Mouse (Mus musculus) stomach, postnatal 0 days (tissue): ENCODE data around the gene Rnf212b.

ENCODE experiments used
- CTCF ChIP-seq: IDR thresholded peaks from 2 replicates; pipeline ENCODE4 v1.5.1; 2016; ENCODE audit warnings: antibody characterized with exemption, low read depth, mild to moderate bottlenecking, moderate library complexity
- EP300 ChIP-seq: optimal IDR thresholded peaks from 2 replicates; pipeline ENCODE3; 2016; ENCODE audit warnings: antibody characterized with exemption

DNA sequence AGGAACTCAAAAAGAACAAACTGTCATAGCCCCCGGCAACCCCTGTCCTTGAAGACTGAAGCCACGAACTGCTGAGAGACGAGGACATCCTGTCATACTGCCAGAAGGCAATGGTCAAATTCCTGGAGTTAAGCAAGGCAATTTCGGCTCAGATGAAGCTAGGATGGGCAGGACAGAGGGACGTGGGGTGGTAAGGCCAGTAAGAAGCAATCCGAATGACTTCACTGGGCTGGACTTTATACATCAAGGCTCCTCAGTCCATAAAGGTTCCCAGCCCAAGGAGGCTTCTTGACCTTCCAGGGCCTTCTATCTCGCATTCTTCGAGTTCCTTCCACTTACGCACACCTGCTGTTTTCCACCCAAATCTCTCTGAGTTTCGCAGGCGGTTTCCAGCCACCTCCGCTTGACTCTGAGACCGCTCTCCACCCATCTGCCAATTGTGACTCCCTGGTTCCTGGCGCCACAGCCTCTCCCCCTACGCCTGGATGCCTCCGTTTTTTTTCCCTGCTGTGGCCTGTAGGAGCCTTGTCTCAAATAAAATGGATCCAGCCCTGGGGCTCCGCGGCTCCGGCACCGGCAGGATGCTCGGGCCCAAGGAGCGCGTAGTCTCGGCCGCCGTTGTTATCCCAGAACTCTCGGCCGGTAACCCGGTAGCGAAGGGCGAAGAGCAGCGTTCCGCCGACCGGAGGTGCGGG lies 62.0 kb downstream of the Rnf212b start:
- TF ChIP-seq CTCF (no peak), EP300 (no peak)
